Mouse (Mus musculus) lung, postnatal 4 days (tissue): ENCODE measurements at regions not wholly inside any gene's neighbourhood (a gene's known extent, or its start where the extent isn't known, plus 50 kb on each side); places are given as distances from the start of the nearest gene placed in this dataset.
"Not testable (repeated sequence)": the region's sequence is repeated elsewhere in the genome, so short reads cannot be mapped to it uniquely, and the experiment has no call there.

Experiments
- DNase-seq, 2 experiments: peaks; one replicate each; pipeline ENCODE4 v3.0.0; 2021

DNA sequence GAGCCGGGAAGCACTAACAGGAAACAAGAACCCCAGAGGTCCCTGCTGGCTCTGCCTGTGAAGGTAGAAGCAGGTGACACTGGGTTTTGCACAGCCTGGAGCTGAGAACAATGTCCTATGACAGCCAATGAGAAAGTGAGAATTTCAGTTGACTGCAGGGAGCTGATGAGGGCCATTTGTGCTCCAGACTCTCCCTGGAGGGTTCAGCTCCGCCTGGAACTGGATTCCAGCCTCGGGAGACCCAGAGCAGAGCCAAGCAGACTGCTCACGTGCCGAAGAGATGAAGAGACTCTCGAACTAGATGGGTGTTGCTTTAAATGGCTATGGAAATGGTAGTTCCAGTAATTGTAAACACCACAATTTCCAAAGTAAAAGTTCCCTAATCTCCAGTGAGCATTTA, 93.5 kb downstream of the Cand1 start:
- DNase-seq = no peak

DNA sequence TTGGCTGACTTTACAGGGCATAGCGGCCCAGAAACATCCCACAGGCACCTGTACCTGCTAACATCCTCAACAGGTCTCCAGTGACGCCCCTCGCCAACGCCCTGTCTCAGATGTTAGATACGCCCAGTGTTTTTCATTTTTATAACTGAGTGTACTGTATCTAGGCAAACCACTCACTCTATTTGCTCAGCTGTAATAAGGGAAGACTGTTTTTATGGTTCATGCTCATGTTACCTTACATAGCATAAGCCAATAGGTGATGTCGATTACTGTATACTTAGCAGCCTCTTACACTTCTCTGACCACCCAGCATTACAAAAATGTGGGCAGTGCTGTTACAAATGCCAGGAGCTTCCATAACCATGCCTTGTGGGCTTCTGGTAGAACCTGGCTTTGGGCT, 97.0 kb downstream of the Cand1 start:
- peak in 1 of 2 experiments; percentile 27 for DNase-seq

DNA sequence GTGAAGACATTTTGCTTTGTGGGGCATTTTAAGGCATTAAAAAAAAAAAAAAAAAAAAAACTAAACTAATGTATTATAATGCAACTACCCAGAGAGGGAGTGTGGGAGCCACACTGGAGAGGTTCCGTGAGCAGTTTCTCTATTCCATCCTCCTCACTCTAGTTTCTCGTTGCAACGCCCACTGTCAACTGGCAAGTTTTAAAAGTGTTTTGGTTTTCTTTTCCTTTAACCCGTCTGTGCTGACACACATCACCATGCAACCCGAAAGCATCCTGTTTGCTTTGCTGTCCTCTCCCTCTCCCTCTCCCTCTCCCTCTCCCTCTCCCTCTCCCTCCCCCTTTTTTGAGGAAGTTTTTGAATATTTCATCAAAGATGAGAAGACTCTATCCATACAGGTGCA, 97.5 kb downstream of the Cand1 start:
- no peak for DNase-seq

DNA sequence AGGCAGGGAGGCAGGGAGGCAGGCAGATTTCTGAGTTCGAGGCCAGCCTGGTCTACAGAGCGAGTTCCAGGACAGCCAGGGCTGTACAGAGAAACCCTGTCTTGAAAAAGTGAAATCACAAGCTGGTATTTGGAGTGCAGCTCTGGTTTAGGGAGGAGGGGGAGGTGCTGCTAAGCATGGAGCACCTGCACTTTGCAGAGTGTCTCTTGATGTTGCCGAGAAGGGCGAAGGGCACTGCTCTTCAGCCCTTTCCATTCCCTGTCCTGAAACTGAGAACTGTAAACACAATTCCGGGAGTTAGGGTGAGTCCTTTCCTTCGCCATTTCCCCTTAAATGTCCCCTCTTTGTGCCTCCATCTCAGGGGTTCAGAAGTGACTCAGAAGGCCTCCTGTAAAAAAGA, 101.6 kb downstream of the Cand1 start:
- no peak for DNase-seq

GRCm38 (mm10) chr10:119135489-119135924, 104.3 kb downstream of the Cand1 start:
- no peak for DNase-seq

DNA sequence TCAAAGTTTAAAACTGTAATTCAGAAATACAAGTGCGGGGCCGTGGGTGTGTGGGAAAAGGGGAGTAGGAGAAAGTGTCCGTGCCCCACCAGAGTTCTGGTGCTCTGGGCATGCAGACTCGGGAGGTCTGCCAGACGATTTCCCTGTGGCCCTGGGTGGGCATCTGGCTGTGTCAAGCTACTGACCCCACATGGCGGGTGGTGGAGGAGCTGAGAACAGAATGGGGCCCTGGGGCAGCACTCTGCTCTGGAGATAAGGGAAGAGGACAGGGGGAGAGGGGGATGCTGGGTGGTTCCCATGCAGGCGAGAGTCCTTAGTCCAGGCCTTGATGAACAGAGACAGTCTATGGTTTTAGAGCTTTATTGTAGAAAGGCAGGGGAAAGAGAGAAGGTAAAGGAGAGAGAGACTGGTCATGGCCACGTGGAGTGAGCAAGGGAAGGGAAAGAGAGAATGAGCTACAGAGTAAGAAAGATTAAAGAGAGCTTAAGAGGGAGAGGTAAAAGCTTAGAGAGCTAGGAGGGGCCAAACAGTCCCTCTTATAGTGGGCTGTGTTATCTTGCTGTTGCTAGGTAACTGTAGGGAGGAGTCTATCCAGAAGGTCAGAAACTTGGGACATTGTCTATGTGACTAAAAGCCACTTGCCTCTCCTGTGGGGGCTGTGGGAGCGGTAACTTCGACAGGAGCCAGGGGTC, 104.9 kb downstream of the Cand1 start:
- no peak for DNase-seq

- DNase-seq = no peak
Measured at GRCm38 (mm10) chr10:119131977-119132376, 107.9 kb downstream of the Cand1 start.

GRCm38 (mm10) chr10:119130676-119131075, 109.2 kb downstream of the Cand1 start:
- DNase-seq = no peak

- no peak for DNase-seq
Measured at GRCm38 (mm10) chr10:119128035-119128434, 111.8 kb downstream of the Cand1 start.

DNA sequence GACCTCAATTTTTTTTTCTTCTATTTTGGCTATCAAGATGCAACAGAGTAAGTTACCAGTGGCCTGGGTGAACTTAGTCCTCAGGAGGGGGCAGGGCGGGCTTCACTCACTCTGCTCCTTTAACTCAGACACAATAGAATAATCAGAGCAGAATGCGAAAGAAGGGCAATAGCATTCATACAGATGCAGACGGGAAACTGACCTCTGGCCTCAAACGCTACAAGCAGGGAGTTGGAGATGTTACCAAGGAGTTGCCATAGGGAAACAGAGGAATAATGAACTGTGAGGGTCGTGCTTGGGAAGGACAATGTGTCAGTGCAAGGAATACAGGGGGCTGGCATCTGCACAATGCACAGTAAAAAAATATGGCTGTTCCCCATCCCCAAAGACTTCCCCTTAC, 116.3 kb downstream of the Cand1 start:
- DNase-seq = no peak

DNA sequence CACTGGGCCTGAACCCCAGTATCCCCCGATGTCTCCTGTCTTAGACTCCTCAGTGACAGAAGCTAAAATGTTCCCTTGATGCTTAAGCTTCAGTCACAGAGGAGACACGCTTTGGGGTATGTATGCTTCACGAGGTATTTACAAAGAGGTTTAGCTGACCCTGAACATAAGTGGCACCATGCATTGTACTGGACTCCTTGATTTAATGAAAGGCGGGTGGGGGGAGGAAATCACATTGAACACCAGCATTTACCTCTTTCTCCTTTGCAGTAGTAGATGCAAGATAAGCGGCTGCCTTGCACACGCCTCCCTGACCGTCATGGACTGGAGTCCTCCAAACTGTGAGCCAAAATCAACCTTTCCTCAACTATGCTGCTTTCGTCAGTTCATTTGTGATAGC, 117.5 kb downstream of the Cand1 start:
- no peak for DNase-seq

GRCm38 (mm10) chr10:119121575-119121974, 118.3 kb downstream of the Cand1 start:
- no peak for DNase-seq

DNA sequence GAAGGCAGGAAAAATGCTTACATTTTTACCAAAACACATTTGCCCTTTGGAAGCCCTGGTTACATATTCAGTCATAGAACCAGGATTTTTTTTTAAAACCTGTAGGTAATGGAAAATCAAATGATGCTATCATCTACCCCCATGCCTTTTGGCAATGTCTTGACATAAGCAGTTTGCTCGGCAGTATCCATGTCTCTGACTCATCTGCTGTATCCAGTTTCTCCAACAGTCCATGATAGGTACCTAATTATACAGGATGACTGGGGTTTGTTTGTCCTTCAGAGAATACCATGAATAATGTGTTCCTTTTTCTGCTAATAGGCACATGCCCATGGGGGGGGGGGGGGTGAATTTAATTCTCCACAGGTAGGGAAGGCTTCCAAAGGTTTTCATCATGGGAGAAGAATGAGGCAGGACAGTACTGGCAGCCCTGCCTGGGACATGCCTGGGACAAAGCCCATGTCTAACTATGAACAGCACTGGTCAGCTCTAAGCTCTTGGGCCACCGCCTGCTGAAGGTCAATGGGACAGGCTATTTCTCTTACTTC, 122.9 kb downstream of the Cand1 start:
- no peak for DNase-seq

- DNase-seq = not testable (repeated sequence)
Measured at GRCm38 (mm10) chr10:119115200-119115599, 124.7 kb downstream of the Cand1 start.

DNA sequence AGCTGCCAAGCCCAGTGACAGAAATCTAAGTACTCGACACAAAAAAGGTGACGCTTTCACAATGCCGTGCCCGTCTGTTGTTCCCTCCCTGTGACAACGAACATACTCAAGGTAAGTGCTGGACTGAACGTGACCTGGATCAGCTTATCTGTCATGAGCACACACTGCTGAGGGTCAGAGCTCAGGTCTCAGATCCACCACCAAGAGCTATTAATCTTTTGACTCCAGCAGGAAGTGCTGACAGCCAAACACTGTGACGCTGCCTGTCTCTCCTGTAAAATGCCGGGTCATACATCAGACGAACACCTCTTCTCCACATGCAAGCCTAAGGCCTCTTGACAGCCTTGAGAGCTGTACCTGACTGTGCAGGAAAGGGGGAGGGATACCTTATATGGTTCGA, 125.2 kb downstream of the Cand1 start:
- DNase-seq = no peak

DNA sequence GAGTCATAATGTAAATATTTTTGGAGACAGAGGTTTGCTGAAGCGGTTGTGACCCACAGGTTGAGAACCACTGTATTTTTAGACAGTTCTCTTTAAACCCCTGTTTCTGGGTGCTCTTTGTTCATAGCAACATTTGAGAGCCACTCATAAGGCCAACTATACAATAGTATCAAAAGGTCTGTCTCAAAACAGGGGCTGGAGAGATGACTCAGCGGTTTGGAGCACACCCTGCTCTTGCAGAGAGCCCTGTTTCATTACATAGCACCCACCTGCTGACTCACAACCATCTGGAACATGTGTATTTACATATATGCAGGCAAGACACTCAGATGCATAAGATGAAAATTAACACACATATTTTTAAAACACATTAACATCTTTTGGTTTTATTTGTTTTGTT, 128.0 kb downstream of the Cand1 start:
- no peak for DNase-seq

DNA sequence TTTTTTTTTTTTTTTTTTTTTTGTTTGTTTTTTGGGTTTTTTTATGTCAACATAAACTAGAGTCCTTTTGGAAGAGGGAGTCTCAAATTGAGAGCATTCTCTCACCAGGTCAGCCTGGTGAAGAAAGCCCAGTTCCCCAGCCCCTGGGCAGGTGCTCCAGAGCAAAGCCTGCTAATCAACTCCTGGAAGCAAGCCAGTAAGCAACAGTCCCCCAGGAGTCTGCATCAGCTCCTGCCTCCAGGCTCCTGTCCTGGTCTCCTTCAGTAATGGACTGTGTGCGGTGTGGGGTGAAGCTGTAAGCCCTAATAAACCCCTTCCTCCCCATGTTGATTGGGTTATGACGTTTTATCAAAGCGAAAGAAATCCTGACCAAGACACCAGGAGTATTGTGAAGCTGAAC, 128.4 kb downstream of the Cand1 start:
- no peak for DNase-seq

DNA sequence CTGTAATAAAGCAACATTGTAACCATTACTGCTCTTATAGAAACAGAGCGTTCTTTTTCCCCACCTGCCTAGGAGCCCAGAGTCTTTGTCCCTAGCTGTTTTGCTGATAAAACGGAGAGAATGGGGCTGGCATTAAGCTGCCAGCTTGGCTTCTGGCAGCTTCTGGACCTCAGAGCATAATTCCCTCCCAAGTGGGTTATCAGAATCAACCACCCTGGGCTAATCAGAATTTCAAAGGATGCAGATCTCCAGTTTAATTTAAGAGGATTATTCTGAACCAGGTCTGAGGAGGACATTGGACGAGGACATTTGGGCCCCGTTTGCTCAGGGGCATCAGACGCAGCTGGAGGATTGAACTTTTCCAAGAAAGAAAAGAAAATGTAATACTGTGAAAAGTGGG, 129.2 kb downstream of the Cand1 start:
- no peak for DNase-seq

DNA sequence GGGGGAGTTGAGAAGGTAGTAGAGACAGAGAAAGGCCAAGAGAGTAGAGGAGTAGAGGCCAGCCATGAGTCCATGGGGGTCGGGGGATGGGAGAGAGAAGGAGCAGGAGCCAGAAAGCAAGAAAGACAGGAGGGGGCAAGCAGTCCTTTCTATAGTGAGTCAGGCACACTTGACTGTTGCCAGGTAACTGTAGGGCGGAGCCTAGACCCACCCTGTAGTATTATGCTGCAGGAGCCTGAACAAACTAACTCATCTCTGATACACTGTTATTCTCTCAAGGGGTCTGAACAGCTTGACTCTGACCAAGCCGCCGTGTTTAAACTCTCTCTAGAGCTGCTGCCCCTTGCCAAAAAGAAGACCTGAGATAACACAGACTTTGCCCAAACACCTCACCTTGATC, 130.6 kb downstream of the Cand1 start:
- DNase-seq = no peak

DNA sequence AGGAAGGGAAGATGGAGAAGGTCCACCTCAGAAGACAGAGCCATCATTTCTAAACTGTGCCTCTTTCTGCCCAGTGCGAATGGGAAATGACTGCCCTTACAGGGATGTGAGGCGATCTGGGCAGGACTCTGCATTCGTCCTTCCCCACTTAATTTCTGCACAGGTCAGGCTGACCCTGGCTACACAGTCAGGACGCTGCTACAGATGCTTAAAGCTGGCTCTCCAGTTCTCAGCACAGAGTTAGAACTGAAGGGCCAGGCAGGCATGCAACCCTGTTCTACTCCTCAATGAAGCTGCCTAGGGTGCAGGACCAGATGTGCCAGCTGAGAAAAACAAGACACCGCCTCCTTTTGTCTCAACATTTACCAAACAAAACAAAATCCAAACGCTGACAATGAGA, 132.1 kb downstream of the Cand1 start:
- no peak for DNase-seq

DNA sequence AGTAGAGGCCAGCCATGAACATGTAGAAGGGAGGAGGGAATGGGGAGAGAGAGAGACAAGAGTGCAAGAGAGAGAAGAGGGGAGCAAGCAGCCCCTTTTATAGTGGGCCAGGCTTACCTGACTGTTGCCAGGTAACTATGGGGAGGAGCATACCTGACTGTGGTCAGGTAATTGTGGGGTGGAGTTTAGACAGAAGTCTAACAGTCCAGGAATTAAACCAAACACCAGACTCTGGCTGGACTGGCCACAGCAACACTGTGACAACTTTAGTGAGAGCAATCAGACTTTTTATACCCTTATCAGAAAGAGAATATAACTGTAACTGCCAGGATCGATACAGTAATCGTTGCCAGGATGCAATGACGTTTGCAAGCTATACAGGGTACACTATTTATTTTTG, 133.8 kb downstream of the Cand1 start:
- DNase-seq = no peak

DNA sequence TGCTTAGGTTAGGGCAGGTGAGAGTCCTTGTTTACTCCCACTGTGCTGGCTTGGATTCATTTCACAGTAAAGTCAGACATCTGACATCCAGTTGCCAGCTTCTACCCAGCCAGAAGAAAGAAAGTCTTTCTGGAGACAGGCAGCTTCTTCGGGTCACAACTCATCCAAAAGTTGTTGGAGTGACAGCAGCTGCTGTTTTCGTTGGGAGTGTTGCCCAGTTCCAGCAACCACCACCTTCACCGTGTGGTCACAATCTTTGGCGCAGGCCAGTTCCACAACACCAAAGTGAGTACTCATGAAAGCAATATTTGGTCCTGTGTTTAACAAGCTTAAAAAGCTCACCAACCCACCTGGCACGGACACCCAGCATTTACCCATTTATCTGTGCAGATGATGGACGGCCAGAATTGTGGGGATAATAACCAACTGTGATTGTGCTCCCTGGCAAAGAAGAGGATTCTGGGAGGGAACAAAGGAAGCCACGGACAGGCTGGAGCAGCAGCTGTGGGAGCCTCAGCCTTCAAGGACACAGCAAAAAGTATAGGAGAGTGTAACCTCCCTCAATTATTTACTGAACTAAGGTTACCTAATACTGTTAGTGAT, 134.5 kb downstream of the Cand1 start:
- DNase-seq = no peak

- DNase-seq = no peak
Measured at GRCm38 (mm10) chr10:119100511-119100910, 139.3 kb downstream of the Cand1 start.

DNA sequence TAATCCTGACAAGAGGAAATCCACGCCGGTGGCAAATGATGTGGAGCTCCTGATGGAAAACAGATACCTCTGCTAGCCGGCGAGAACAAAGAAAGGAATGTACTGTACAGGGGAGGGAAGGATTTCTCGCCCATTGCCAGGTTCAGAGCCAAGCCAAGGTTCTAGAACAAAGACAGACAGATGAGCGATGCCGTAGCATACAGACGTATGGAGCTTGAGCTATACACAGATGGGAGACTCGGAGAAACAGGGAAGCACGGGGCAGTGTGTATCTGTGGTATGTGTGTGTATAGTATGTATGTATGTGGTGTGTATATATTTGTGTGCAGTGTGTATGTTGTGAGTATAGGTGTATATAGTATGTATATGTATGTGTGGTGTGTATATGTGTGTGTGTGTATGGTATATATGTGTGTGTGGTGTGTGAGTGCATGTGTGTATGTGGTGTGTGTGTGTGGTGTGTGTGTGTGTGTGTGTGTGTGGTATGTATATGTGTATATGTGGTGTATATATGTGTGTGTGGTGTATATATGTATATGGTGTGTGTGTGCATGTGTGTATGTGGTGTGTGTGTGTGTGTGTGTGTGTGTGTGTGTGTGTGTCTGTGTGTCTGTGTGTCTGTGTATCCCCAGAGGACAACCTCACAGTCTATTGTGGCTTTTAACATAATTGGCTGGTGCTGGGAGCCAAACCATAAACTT, 140.6 kb downstream of the Cand1 start:
- no peak for DNase-seq
